Mouse (Mus musculus) intestine, embryonic 15.5 days (tissue): Measurements from ENCODE around the gene Foxn3. TPM values are rescaled to one million over a fixed set of nuclear protein-coding genes. Genes with fewer than 3 reads are reported as not detected.

Source experiments
- ATAC-seq: fragments of 200-750 bp; cut with Nextera tagmentation; 2 replicates; pipeline ENCODE4 v1.8.0; 2017; ENCODE audit warnings: moderate TSS enrichment, moderate library complexity
- H3K27ac ChIP-seq: fragments of 300-500 bp; sonication (generic); 2 replicates; pipeline ENCODE4 v1.5.1; 2015; ENCODE audit warnings: mild to moderate bottlenecking, inconsistent platforms
- H3K27me3 ChIP-seq: fragments of 300-500 bp; sonication (generic); replicated peaks from 2 replicates; pipeline ENCODE4 v1.6.1; 2015; ENCODE audit warnings: inconsistent platforms
- H3K36me3 ChIP-seq: fragments of 300-500 bp; sonication (generic); 2 replicates; pipeline ENCODE4 v1.6.1; 2015; ENCODE audit warnings: inconsistent platforms
- H3K4me1 ChIP-seq: fragments of 300-500 bp; sonication (generic); replicated peaks from 2 replicates; pipeline ENCODE4 v1.6.1; 2015; ENCODE audit warnings: inconsistent platforms
- H3K4me2 ChIP-seq: fragments of 300-500 bp; sonication (generic); replicated peaks from 2 replicates; pipeline ENCODE4 v1.6.1; 2015; ENCODE audit warnings: mild to moderate bottlenecking, inconsistent platforms
- H3K4me3 ChIP-seq: fragments of 300-500 bp; sonication (generic); replicated peaks from 2 replicates; pipeline ENCODE4 v1.5.1; 2015; ENCODE audit warnings: inconsistent platforms
- H3K9ac ChIP-seq: fragments of 300-500 bp; sonication (generic); 2 replicates; pipeline ENCODE4 v1.6.1; 2015; ENCODE audit warnings: inconsistent platforms
- H3K9me3 ChIP-seq: fragments of 300-500 bp; sonication (generic); 2 replicates; pipeline ENCODE4 v1.6.1; 2016; ENCODE audit warnings: inconsistent platforms
- WGBS: fragments of 180-500 bp; shearing (Covaris S2); methylation state at CpG from one replicate; pipeline ENCODE4 v1.1.7; 2015; 5-methylcytosine and 5-hydroxymethylcytosine counted together
- polyA plus RNA-seq: library from polyadenylated mRNA; unstranded; fragments of >200 nt; fragmentation: Nextera tagmentation; extraction: Ambion mirVana; gene quantifications from 2 replicates; pipeline ENCODE4 v1.2.1, GENCODE M21; 2015

Gene Foxn3
- polyA plus RNA-seq, 1 experiment from 2014 or later: 57.3 TPM

- Histone ChIP-seq H3K27me3 (no peaks in the 10 kb centered on the region), H3K9me3 (no peaks in the 10 kb centered on the region), H3K4me1 (no peaks in the 10 kb centered on the region), H3K4me3 (no peak overlapping the region), H3K27ac (no peak overlapping the region), H3K36me3 (no peaks in the 10 kb centered on the region), H3K9ac (no peak overlapping the region), H3K4me2 (no peak overlapping the region)
- WGBS: 88% methylated on average over 6 of the region's 6 CpGs
- no peak for ATAC-seq
Measured at GRCm38 (mm10) chr12:99537316-99537715, 26.1 kb downstream of the Foxn3 start.

GRCm38 (mm10) chr12:99536426-99536825 is 27.0 kb downstream of the Foxn3 start:
- Histone ChIP-seq H3K27ac (no peak overlapping the region), H3K4me2 (no peak overlapping the region), H3K4me1 (no peaks in the 10 kb centered on the region), H3K4me3 (no peak overlapping the region), H3K9ac (no peak overlapping the region), H3K27me3 (no peaks in the 10 kb centered on the region), H3K36me3 (no peaks in the 10 kb centered on the region), H3K9me3 (no peaks in the 10 kb centered on the region)
- ATAC-seq: no peak
- 98% methylated on average over 5 of the region's 5 CpGs for WGBS

- no peak overlapping the region for H3K9ac ChIP-seq
- no peaks in the 10 kb centered on the region for H3K27me3 ChIP-seq
- no peak overlapping the region for H3K4me3 ChIP-seq
- ATAC-seq: no peak
- H3K4me2 ChIP-seq: no peak overlapping the region
- no peak overlapping the region for H3K27ac ChIP-seq
- H3K4me1 ChIP-seq: peaks cover 13% of the 10 kb centered on the region; the same call in 1 of the 2 replicates
- no peaks in the 10 kb centered on the region for H3K9me3 ChIP-seq
- no peaks in the 10 kb centered on the region for H3K36me3 ChIP-seq
- 89% methylated on average over 7 of the region's 7 CpGs for WGBS
Measured at GRCm38 (mm10) chr12:99532342-99532741, 31.0 kb downstream of the Foxn3 start.

GRCm38 (mm10) chr12:99529687-99530411 is 33.5 kb downstream of the Foxn3 start:
- ATAC-seq: peak; percentile 77
- no peak overlapping the region for H3K9ac ChIP-seq
- 23% methylated on average over 17 of the region's 17 CpGs for WGBS
- H3K4me3 ChIP-seq: no peak overlapping the region
- H3K4me1 ChIP-seq: peaks cover 19% of the 10 kb centered on the region
- peak overlapping the region; percentile 41; the same call in 1 of the 2 replicates for H3K27ac ChIP-seq
- no peaks in the 10 kb centered on the region for H3K27me3 ChIP-seq
- no peaks in the 10 kb centered on the region for H3K9me3 ChIP-seq
- H3K4me2 ChIP-seq: peak overlapping the region; percentile 34; the same call in 1 of the 2 replicates
- no peaks in the 10 kb centered on the region for H3K36me3 ChIP-seq

GRCm38 (mm10) chr12:99528958-99529357 is 34.4 kb downstream of the Foxn3 start:
- Histone ChIP-seq H3K4me3 (no peak overlapping the region), H3K4me1 (peaks cover 19% of the 10 kb centered on the region), H3K4me2 (no peak overlapping the region), H3K27ac (no peak overlapping the region), H3K9ac (no peak overlapping the region), H3K27me3 (no peaks in the 10 kb centered on the region), H3K36me3 (no peaks in the 10 kb centered on the region), H3K9me3 (no peaks in the 10 kb centered on the region)
- ATAC-seq: no peak
- 64% methylated on average over 5 of the region's 5 CpGs for WGBS

GRCm38 (mm10) chr12:99527452-99527851 is 35.9 kb downstream of the Foxn3 start:
- Histone ChIP-seq H3K4me1 (peaks cover 19% of the 10 kb centered on the region), H3K9me3 (no peaks in the 10 kb centered on the region), H3K4me3 (no peak overlapping the region), H3K4me2 (no peak overlapping the region), H3K9ac (no peak overlapping the region), H3K27me3 (no peaks in the 10 kb centered on the region), H3K27ac (no peak overlapping the region), H3K36me3 (no peaks in the 10 kb centered on the region)
- ATAC-seq: no peak
- 71% methylated on average over 6 of the region's 6 CpGs for WGBS

- H3K4me1 ChIP-seq: peaks cover 19% of the 10 kb centered on the region
- H3K9me3 ChIP-seq: no peaks in the 10 kb centered on the region
- WGBS: 45% methylated on average over 9 of the region's 9 CpGs
- no peak overlapping the region for H3K4me2 ChIP-seq
- H3K27me3 ChIP-seq: no peaks in the 10 kb centered on the region
- no peak overlapping the region for H3K27ac ChIP-seq
- H3K9ac ChIP-seq: no peak overlapping the region
- ATAC-seq: no peak
- no peak overlapping the region for H3K4me3 ChIP-seq
- no peaks in the 10 kb centered on the region for H3K36me3 ChIP-seq
Measured at GRCm38 (mm10) chr12:99526571-99527140, 36.7 kb downstream of the Foxn3 start.

GRCm38 (mm10) chr12:99522882-99523281 is 40.5 kb downstream of the Foxn3 start:
- H3K9ac ChIP-seq: no peak overlapping the region
- H3K36me3 ChIP-seq: no peaks in the 10 kb centered on the region
- no peaks in the 10 kb centered on the region for H3K9me3 ChIP-seq
- H3K4me3 ChIP-seq: no peak overlapping the region
- no peak overlapping the region for H3K27ac ChIP-seq
- H3K27me3 ChIP-seq: no peaks in the 10 kb centered on the region
- no peak for ATAC-seq
- H3K4me2 ChIP-seq: no peak overlapping the region
- 83% methylated on average over 2 of the region's 2 CpGs for WGBS
- peaks cover 7% of the 10 kb centered on the region; the same call in 1 of the 2 replicates for H3K4me1 ChIP-seq

- no peaks in the 10 kb centered on the region for H3K36me3 ChIP-seq
- H3K9ac ChIP-seq: no peak overlapping the region
- no peaks in the 10 kb centered on the region for H3K4me1 ChIP-seq
- WGBS: 86% methylated on average over 4 of the region's 4 CpGs
- no peak overlapping the region for H3K4me2 ChIP-seq
- H3K4me3 ChIP-seq: no peak overlapping the region
- no peaks in the 10 kb centered on the region for H3K27me3 ChIP-seq
- no peak for ATAC-seq
- no peaks in the 10 kb centered on the region for H3K9me3 ChIP-seq
- H3K27ac ChIP-seq: no peak overlapping the region
Measured at GRCm38 (mm10) chr12:99519862-99520261, 43.5 kb downstream of the Foxn3 start.

- Histone ChIP-seq H3K9me3 (no peaks in the 10 kb centered on the region), H3K27ac (no peak overlapping the region), H3K27me3 (no peaks in the 10 kb centered on the region), H3K36me3 (no peaks in the 10 kb centered on the region), H3K9ac (no peak overlapping the region), H3K4me3 (no peak overlapping the region), H3K4me2 (no peak overlapping the region), H3K4me1 (no peaks in the 10 kb centered on the region)
- no peak for ATAC-seq
- WGBS: 64% methylated on average over 9 of the region's 9 CpGs
Measured at GRCm38 (mm10) chr12:99519191-99519614, 44.2 kb downstream of the Foxn3 start.

GRCm38 (mm10) chr12:99518640-99519039 is 44.7 kb downstream of the Foxn3 start:
- Histone ChIP-seq H3K9ac (no peak overlapping the region), H3K4me2 (no peak overlapping the region), H3K36me3 (no peaks in the 10 kb centered on the region), H3K4me3 (no peak overlapping the region), H3K27ac (no peak overlapping the region), H3K27me3 (no peaks in the 10 kb centered on the region), H3K9me3 (no peaks in the 10 kb centered on the region), H3K4me1 (no peaks in the 10 kb centered on the region)
- no peak for ATAC-seq
- WGBS: 91% methylated on average over 10 of the region's 10 CpGs

GRCm38 (mm10) chr12:99518126-99518525 is 45.3 kb downstream of the Foxn3 start:
- no peaks in the 10 kb centered on the region for H3K36me3 ChIP-seq
- no peak overlapping the region for H3K4me2 ChIP-seq
- H3K27me3 ChIP-seq: no peaks in the 10 kb centered on the region
- WGBS: 94% methylated on average over 12 of the region's 12 CpGs
- no peak overlapping the region for H3K9ac ChIP-seq
- no peak overlapping the region for H3K4me3 ChIP-seq
- H3K4me1 ChIP-seq: no peaks in the 10 kb centered on the region
- H3K27ac ChIP-seq: no peak overlapping the region
- H3K9me3 ChIP-seq: no peaks in the 10 kb centered on the region
- ATAC-seq: no peak

GRCm38 (mm10) chr12:99517296-99517695 is 46.1 kb downstream of the Foxn3 start:
- H3K9me3 ChIP-seq: no peaks in the 10 kb centered on the region
- H3K4me3 ChIP-seq: no peak overlapping the region
- no peak for ATAC-seq
- no peak overlapping the region for H3K9ac ChIP-seq
- H3K27me3 ChIP-seq: no peaks in the 10 kb centered on the region
- H3K27ac ChIP-seq: no peak overlapping the region
- no peak overlapping the region for H3K4me2 ChIP-seq
- H3K36me3 ChIP-seq: no peaks in the 10 kb centered on the region
- no peaks in the 10 kb centered on the region for H3K4me1 ChIP-seq
- 94% methylated on average over 5 of the region's 5 CpGs for WGBS
